Mouse (Mus musculus): ENCODE results near the gene Snx13. TPM values are rescaled to one million over a fixed set of nuclear protein-coding genes. Genes with fewer than 3 reads are reported as not detected.

Gene Snx13
- polyA plus RNA-seq, 1 experiment from 2014 or later = 7.9 TPM

GRCm38 (mm10) chr12:35048891-35049290 is 1.9 kb downstream of the Snx13 start:
- 65% methylated on average over 3 of the region's 3 CpGs for whole genome bisulfite sequencing (ENCODE audit: insufficient replicate concordance)
- DNase-seq = no peak

GRCm38 (mm10) chr12:35050501-35050900 is 3.5 kb downstream of the Snx13 start:
- no peak overlapping the region for H3K9ac ChIP-seq
- WGBS (ENCODE audit: insufficient replicate concordance) = 66% methylated on average over 3 of the region's 3 CpGs
- no peak for DNase-seq
- H3K4me3 ChIP-seq (replicated peaks) = no peak overlapping the region
- no peak for ATAC-seq (ENCODE audit: low read depth)
- H3K4me2 ChIP-seq = no peak overlapping the region
- no peaks in the 10 kb centered on the region for H3K27me3 ChIP-seq
- H3K36me3 ChIP-seq = no peaks in the 10 kb centered on the region
- H3K27ac ChIP-seq = no peak overlapping the region
- H3K4me1 ChIP-seq (replicated peaks) = peaks cover 32% of the 10 kb centered on the region
- H3K9me3 ChIP-seq (replicated peaks) = no peaks in the 10 kb centered on the region

More at GRCm38 (mm10) chr12:35048891-35049290, 1.9 kb downstream of the Snx13 start:
- Histone ChIP-seq H3K4me2 (peak overlapping the region; percentile 17; the same call in 1 of the 2 replicates), H3K9ac (no peak overlapping the region), H3K9me3 (replicated peaks) (no peaks in the 10 kb centered on the region), H3K4me1 (replicated peaks) (peaks cover 31% of the 10 kb centered on the region), H3K27ac (no peak overlapping the region), H3K36me3 (no peaks in the 10 kb centered on the region), H3K27me3 (no peaks in the 10 kb centered on the region), H3K4me3 (replicated peaks) (0 out of 2 replicates have a peak overlapping the region, but pooled peaks have one; percentile 9)
- ATAC-seq (ENCODE audit: low read depth) = no peak

DNA sequence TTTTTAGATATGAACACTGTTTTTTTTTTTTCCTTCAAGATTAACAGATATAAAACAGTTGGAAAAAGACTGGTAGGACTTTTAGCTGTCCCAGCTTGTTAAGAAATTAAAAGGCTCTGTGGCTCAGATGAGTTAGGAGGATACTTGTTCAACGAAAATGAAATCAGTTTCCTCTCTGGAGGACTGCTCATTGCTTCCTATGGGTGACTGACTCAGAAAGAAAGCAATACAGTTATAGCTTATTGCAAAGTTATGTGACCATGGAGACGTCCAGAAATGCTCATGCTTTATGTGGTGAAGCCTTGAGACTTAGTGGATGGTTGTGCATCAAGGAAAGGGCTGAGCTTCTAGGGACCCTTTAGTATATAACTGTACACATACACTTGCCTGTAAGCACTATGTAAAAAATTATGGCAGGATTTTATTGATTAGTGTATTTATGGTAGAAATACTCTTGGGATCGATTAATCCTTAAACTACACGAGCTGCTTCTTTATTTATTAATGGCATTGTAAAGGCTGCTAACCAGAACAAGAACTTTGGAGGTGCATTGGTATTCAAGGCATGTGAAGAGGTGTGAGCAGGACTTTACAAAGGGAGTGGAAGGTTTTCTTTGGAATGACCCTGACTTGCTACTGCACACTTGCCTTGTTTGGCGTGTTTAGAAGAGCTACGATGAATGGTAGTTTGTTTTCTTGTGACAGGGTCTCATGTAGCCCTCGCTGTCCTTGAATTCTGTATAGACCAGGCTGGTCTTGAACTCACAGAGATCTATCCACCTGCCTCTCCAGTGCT is 4.2 kb downstream of the Snx13 start:
- H3K4me3 ChIP-seq (replicated peaks) = no peak overlapping the region
- H3K9me3 ChIP-seq (replicated peaks) = no peaks in the 10 kb centered on the region
- no peak overlapping the region for H3K4me2 ChIP-seq
- no peak overlapping the region for H3K9ac ChIP-seq
- WGBS (ENCODE audit: insufficient replicate concordance) = 63% methylated on average over 7 of the region's 7 CpGs
- ATAC-seq (ENCODE audit: low read depth) (no peak), DNase-seq (no peak)
- H3K4me1 ChIP-seq (replicated peaks) = peaks cover 31% of the 10 kb centered on the region
- no peaks in the 10 kb centered on the region for H3K36me3 ChIP-seq
- H3K27me3 ChIP-seq = no peaks in the 10 kb centered on the region
- no peak overlapping the region for H3K27ac ChIP-seq

GRCm38 (mm10) chr12:35054420-35054819 is 7.4 kb downstream of the Snx13 start:
- no peak for DNase-seq

DNA sequence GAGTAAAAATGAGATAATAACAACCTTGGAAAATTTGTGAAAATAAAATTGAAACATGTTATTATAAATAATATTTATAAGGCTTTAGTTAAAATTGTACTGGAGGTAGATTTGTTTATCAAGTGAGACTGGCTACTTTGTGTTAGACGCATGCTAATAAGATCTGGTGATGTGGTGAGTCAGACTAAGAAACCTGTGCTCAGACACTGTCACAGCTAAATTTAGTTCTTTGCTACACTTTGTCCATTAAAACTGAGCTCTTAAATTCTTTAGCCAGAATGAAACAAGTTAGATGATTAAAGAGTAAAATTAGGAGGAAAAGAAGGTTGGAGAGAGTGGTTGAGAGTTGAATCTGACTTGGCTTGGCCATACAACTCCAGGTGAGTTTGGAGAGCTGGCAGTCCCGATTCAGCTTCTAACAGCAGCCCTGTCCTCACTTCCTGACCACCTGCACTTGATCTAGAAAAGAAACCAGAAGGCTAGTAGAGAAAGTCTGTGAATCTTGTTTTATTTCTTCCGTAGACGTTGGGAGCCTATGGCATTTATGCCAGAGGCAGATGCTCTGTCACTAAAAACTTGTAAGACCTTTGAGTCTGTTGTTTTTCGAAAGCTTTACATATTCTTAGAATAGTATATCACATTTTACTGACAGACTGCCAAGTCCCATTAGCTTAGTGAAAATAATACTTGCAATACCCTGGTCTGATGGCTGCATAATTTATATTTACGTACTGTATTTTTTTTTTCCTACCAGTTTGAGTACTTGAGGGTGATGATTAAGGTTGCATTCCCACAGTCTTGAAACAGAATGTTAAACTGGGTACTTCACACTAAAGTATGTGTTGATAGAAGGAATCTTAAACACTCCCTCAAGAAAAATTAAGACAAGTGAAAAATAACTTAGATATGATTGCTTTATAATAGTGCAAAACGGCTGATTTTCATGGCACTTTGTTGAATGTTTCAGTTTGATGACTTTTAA is 8.4 kb downstream of the Snx13 start:
- H3K27me3 ChIP-seq = no peaks in the 10 kb centered on the region
- H3K4me3 ChIP-seq (replicated peaks) = no peak overlapping the region
- 0 out of 2 replicates have a peak, but pooled peaks cover 3% of the 10 kb centered on the region for H3K9me3 ChIP-seq (replicated peaks)
- ATAC-seq (ENCODE audit: low read depth) = no peak
- H3K4me2 ChIP-seq = no peak overlapping the region
- H3K27ac ChIP-seq = no peak overlapping the region
- WGBS (ENCODE audit: insufficient replicate concordance) = 79% methylated on average over 7 of the region's 7 CpGs
- H3K9ac ChIP-seq = no peak overlapping the region
- H3K36me3 ChIP-seq = no peaks in the 10 kb centered on the region
- H3K4me1 ChIP-seq (replicated peaks) = peaks cover 11% of the 10 kb centered on the region
- DNase-seq = no peak

More at GRCm38 (mm10) chr12:35054420-35054819, 7.4 kb downstream of the Snx13 start:
- no peak overlapping the region for H3K9ac ChIP-seq
- H3K4me2 ChIP-seq = no peak overlapping the region
- H3K4me1 ChIP-seq (replicated peaks) = peaks cover 14% of the 10 kb centered on the region
- 0 out of 2 replicates have a peak, but pooled peaks cover 3% of the 10 kb centered on the region for H3K9me3 ChIP-seq (replicated peaks)
- ATAC-seq (ENCODE audit: low read depth) = no peak
- H3K36me3 ChIP-seq = no peaks in the 10 kb centered on the region
- H3K27me3 ChIP-seq = no peaks in the 10 kb centered on the region
- H3K4me3 ChIP-seq (replicated peaks) = no peak overlapping the region
- WGBS (ENCODE audit: insufficient replicate concordance) = 73% methylated on average over 6 of the region's 6 CpGs
- no peak overlapping the region for H3K27ac ChIP-seq

- Histone ChIP-seq H3K4me2 (no peak overlapping the region), H3K27ac (no peak overlapping the region), H3K4me1 (replicated peaks) (peaks cover 5% of the 10 kb centered on the region; the same call in 1 of the 2 replicates), H3K9ac (no peak overlapping the region), H3K27me3 (no peaks in the 10 kb centered on the region), H3K9me3 (replicated peaks) (no peaks in the 10 kb centered on the region), H3K4me3 (replicated peaks) (no peak overlapping the region), H3K36me3 (no peaks in the 10 kb centered on the region)
- WGBS (ENCODE audit: insufficient replicate concordance) = 64% methylated on average over 3 of the region's 3 CpGs
- no peak for ATAC-seq (ENCODE audit: low read depth)
- no peak for DNase-seq
These were observed 16.9 kb downstream of the Snx13 start for GRCm38 (mm10) chr12:35063697-35064468.

DNA sequence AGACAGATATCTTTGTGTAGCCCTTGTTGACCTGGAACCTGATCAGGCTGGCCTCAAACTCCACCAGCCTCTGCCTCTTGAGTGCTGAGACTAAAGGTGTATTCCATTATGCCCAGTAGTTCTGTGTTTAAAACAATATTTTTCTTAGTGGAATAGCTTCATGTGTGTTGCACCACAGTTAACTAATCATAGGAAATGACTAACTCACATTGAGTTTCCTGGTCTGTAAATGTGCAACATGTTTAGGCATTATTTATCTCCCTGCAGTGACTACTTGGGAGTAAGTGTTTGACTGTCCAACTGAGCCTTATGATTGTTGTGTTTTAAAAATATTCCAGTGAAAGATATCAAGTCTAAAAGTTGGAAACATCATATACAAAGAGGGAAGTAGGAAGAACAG is 20.6 kb downstream of the Snx13 start:
- H3K36me3 ChIP-seq = no peaks in the 10 kb centered on the region
- no peaks in the 10 kb centered on the region for H3K9me3 ChIP-seq (replicated peaks)
- H3K4me3 ChIP-seq (replicated peaks) = no peak overlapping the region
- no peak overlapping the region for H3K27ac ChIP-seq
- no peak for ATAC-seq (ENCODE audit: low read depth)
- H3K4me2 ChIP-seq = no peak overlapping the region
- no peak overlapping the region for H3K9ac ChIP-seq
- no peaks in the 10 kb centered on the region for H3K27me3 ChIP-seq
- no peak for DNase-seq
- H3K4me1 ChIP-seq (replicated peaks) = peaks cover 5% of the 10 kb centered on the region; the same call in 1 of the 2 replicates

GRCm38 (mm10) chr12:35071336-35071735 is 24.4 kb downstream of the Snx13 start:
- ATAC-seq (ENCODE audit: low read depth) (no peak), DNase-seq (no peak)
- no peaks in the 10 kb centered on the region for H3K27me3 ChIP-seq
- H3K4me3 ChIP-seq (replicated peaks) = no peak overlapping the region
- no peaks in the 10 kb centered on the region for H3K36me3 ChIP-seq
- H3K27ac ChIP-seq = no peak overlapping the region
- no peak overlapping the region for H3K9ac ChIP-seq
- no peaks in the 10 kb centered on the region for H3K9me3 ChIP-seq (replicated peaks)
- H3K4me2 ChIP-seq = no peak overlapping the region
- H3K4me1 ChIP-seq (replicated peaks) = no peaks in the 10 kb centered on the region

DNA sequence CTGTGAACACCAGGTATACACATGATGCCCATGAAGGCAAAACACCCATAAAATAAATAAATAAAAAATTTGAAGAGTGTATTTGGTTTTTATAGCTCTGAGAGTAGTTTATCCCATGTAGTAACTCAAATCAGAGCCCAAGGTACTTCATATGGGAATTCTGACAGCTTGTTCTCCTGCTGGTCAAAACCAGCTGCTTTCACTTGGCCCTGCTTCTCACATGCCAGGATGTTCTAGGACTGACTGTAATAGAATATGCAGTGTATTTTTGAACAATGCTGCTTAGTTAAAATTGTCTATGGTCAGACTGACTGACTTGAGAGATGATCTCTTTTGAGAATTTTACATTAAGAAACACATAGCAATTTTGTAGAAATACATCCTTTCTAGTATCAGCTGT is 25.2 kb downstream of the Snx13 start:
- Histone ChIP-seq H3K4me2 (no peak overlapping the region), H3K4me1 (replicated peaks) (no peaks in the 10 kb centered on the region), H3K27ac (no peak overlapping the region), H3K27me3 (no peaks in the 10 kb centered on the region), H3K9ac (no peak overlapping the region), H3K36me3 (no peaks in the 10 kb centered on the region), H3K9me3 (replicated peaks) (no peaks in the 10 kb centered on the region), H3K4me3 (replicated peaks) (no peak overlapping the region)
- DNase-seq (no peak), ATAC-seq (ENCODE audit: low read depth) (no peak)

DNA sequence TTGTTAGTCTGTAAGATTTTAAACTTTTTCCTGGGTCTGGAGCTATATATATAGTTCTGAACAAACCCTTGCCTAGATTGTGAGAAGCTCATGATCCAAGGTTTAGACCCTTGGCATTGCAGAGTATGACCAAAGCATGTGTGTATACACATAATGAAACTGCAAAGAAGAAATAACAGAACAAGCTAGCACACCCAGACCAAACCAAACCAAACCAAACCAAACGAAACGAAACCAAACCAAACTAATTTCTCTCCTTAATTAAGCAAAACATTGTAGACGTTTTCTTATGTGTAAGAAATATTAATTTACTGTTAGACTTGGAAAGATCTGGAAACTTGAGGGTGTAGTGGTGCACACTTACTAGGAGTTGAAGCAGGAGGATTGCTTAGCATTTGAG is 29.0 kb downstream of the Snx13 start:
- no peak for DNase-seq
- Histone ChIP-seq H3K27ac (no peak overlapping the region), H3K36me3 (no peaks in the 10 kb centered on the region), H3K4me3 (replicated peaks) (no peak overlapping the region), H3K9ac (no peak overlapping the region), H3K27me3 (no peaks in the 10 kb centered on the region), H3K4me2 (no peak overlapping the region), H3K9me3 (replicated peaks) (no peaks in the 10 kb centered on the region), H3K4me1 (replicated peaks) (no peaks in the 10 kb centered on the region)
- no peak for ATAC-seq (ENCODE audit: low read depth)
- 66% methylated on average over 3 of the region's 3 CpGs for WGBS (ENCODE audit: insufficient replicate concordance)

- WGBS (ENCODE audit: insufficient replicate concordance) = 48% methylated on average over 3 of the region's 3 CpGs
- H3K9me3 ChIP-seq (replicated peaks) = no peaks in the 10 kb centered on the region
- no peak overlapping the region for H3K9ac ChIP-seq
- no peak for DNase-seq
- no peak overlapping the region for H3K4me3 ChIP-seq (replicated peaks)
- ATAC-seq (ENCODE audit: low read depth) = no peak
- peaks cover 3% of the 10 kb centered on the region for H3K36me3 ChIP-seq
- H3K27me3 ChIP-seq = no peaks in the 10 kb centered on the region
- no peaks in the 10 kb centered on the region for H3K4me1 ChIP-seq (replicated peaks)
- no peak overlapping the region for H3K27ac ChIP-seq
- no peak overlapping the region for H3K4me2 ChIP-seq
These were observed 76.6 kb downstream of the Snx13 start for GRCm38 (mm10) chr12:35123549-35123948.
